Mouse (Mus musculus): ENCODE measurements around the gene Armh3. TPM values are rescaled to one million over a fixed set of nuclear protein-coding genes. Genes with fewer than 3 reads are reported as not detected.
A peak's percentile ranks its signal among the peaks of the same experiment; 100 is the strongest.

The Armh3 gene
- 9.0 and 17.0 TPM in 2 replicates for polyA plus RNA-seq (2014; fragmentation: Nextera tagmentation; extraction: Ambion mirVana)

GRCm38 (mm10) chr19:45997785-45998693 is at the start of gene Armh3:
TSS of gene Armh3 (minus strand) at chr19:45998488.
- no peaks in the 10 kb centered on the region for H3K27me3 ChIP-seq (ENCODE audit: control insufficient read depth, insufficient read depth, low read length)
- H3K4me1 ChIP-seq (ENCODE audit: control insufficient read depth, insufficient read depth, low read length): no peaks in the 10 kb centered on the region
- no peaks in the 10 kb centered on the region for H3K36me3 ChIP-seq (ENCODE audit: control insufficient read depth, insufficient read depth, low read length)
- H3K27ac ChIP-seq (ENCODE audit: low read depth, low read length): peak within 1 kb of the TSS; percentile 95
- H3K4me3 ChIP-seq (ENCODE audit: low read length): peak within 1 kb of the TSS; percentile 75
- under 1% methylated on average over 66 of the region's 76 CpGs for WGBS
- H3K9ac ChIP-seq (ENCODE audit: low read depth, low read length): peak within 1 kb of the TSS; percentile 89
- ATAC-seq (ENCODE audit: low FRiP score, low TSS enrichment): peak; percentile 96
- peaks cover 15% of the 10 kb centered on the region for H3K9me3 ChIP-seq (ENCODE audit: control insufficient read depth, low read length)
- H3K4me2 ChIP-seq (replicated peaks; ENCODE audit: low read depth, low read length): peak within 1 kb of the TSS; percentile 56

GRCm38 (mm10) chr19:46047426-46047825 is 49.1 kb upstream of the Armh3 start:
- no peak for ATAC-seq (ENCODE audit: low FRiP score, low TSS enrichment)

DNA sequence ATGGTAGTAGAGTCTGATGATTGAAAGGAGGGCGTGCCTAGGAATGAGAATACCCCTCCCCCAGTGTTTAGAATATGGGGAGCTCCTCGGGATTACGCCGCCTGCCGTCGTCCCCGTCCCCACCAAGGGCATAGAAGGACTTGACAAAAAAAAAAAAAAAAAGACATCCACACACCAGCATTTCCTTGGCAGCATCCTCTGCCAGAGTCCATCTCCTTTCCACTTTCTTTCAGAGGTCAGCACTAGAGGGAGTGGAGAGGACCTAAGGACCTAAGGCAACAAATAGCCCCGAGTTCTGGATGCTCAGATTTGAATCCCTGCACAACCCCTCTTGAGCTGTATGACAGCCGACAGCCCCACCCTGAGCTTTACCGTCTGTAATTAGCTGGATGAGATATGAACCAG is 48.3 kb upstream of the Armh3 start:
- WGBS: 5% methylated on average over 10 of the region's 10 CpGs
- H3K27ac ChIP-seq (ENCODE audit: low read depth, low read length): peak overlapping the region; percentile 92; the same call in 1 of the 2 replicates
- peaks cover 38% of the 10 kb centered on the region for H3K4me1 ChIP-seq (ENCODE audit: control insufficient read depth, insufficient read depth, low read length)
- H3K27me3 ChIP-seq (ENCODE audit: control insufficient read depth, insufficient read depth, low read length): no peaks in the 10 kb centered on the region
- no peak overlapping the region; the same call in 1 of the 2 replicates for H3K4me3 ChIP-seq (ENCODE audit: low read length)
- no peaks in the 10 kb centered on the region for H3K9me3 ChIP-seq (ENCODE audit: control insufficient read depth, low read length)
- no peak overlapping the region for H3K9ac ChIP-seq (ENCODE audit: low read depth, low read length)
- peak overlapping the region; percentile 75 for H3K4me2 ChIP-seq (replicated peaks; ENCODE audit: low read depth, low read length)
- no peaks in the 10 kb centered on the region for H3K36me3 ChIP-seq (ENCODE audit: control insufficient read depth, insufficient read depth, low read length)
- no peak for ATAC-seq (ENCODE audit: low FRiP score, low TSS enrichment)

More at GRCm38 (mm10) chr19:46047426-46047825, 49.1 kb upstream of the Armh3 start:
- H3K9me3 ChIP-seq (ENCODE audit: control insufficient read depth, low read length): no peaks in the 10 kb centered on the region
- WGBS: 66% methylated on average over 2 of the region's 2 CpGs
- no peak overlapping the region for H3K4me3 ChIP-seq (ENCODE audit: low read length)
- no peaks in the 10 kb centered on the region for H3K27me3 ChIP-seq (ENCODE audit: control insufficient read depth, insufficient read depth, low read length)
- no peak overlapping the region for H3K27ac ChIP-seq (ENCODE audit: low read depth, low read length)
- no peaks in the 10 kb centered on the region for H3K36me3 ChIP-seq (ENCODE audit: control insufficient read depth, insufficient read depth, low read length)
- peaks cover 30% of the 10 kb centered on the region for H3K4me1 ChIP-seq (ENCODE audit: control insufficient read depth, insufficient read depth, low read length)
- H3K4me2 ChIP-seq (replicated peaks; ENCODE audit: low read depth, low read length): no peak overlapping the region
- no peak overlapping the region for H3K9ac ChIP-seq (ENCODE audit: low read depth, low read length)

- peak overlapping the region; percentile 92 for H3K27ac ChIP-seq (ENCODE audit: low read depth, low read length)
- peak overlapping the region; percentile 94 for H3K9ac ChIP-seq (ENCODE audit: low read depth, low read length)
- 2% methylated on average over 7 of the region's 7 CpGs for WGBS
- H3K9me3 ChIP-seq (ENCODE audit: control insufficient read depth, low read length): no peaks in the 10 kb centered on the region
- ATAC-seq (ENCODE audit: low FRiP score, low TSS enrichment): peak; percentile 63
- peak overlapping the region; percentile 80 for H3K4me3 ChIP-seq (ENCODE audit: low read length)
- H3K27me3 ChIP-seq (ENCODE audit: control insufficient read depth, insufficient read depth, low read length): no peaks in the 10 kb centered on the region
- H3K4me1 ChIP-seq (ENCODE audit: control insufficient read depth, insufficient read depth, low read length): peaks cover 46% of the 10 kb centered on the region
- peak overlapping the region; percentile 75 for H3K4me2 ChIP-seq (replicated peaks; ENCODE audit: low read depth, low read length)
- H3K36me3 ChIP-seq (ENCODE audit: control insufficient read depth, insufficient read depth, low read length): no peaks in the 10 kb centered on the region
These were observed 47.5 kb upstream of the Armh3 start for GRCm38 (mm10) chr19:46045696-46046311.

DNA sequence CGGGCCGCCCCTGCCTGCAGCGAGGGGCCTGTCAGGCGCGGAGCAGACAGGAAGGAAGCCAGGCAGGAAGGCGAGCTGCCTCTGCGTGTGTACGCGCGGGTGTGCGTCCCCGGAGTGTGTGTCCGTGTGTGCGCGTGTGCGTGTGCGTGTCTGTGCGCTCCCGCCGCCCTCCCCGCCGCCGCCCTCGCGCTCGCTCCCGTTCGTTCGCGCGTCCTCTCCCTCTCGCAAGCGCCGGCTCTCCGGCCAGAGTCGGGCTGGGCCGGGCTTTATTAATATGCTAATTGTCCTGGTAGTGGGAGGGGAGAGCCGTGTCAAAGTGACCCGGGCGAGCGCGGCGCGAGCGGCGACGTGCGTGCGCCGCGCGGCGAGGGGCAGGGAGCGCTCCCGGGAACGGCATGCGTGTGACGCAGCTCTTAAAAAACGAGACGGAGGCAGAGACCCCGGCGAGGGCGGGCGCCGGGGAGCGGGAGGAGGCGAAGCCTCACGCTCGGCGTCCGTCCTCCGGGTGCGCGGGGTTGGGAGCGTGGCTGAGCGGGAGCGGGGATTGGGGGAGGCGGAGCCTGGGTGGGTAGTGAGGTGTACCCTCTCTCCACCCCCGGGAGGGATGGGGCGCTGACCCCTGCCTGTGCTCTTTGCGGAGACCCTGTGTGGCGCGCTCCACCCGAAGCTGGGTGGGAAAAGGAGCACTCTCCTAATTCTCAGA is 46.9 kb upstream of the Armh3 start, which contains the start of gene Ldb1:
Gene Ldb1 (minus strand): TSS at position 222 of the 703 bp plus-strand sequence.
- Histone ChIP-seq H3K4me3 (ENCODE audit: low read length) (peak within 1 kb of the TSS; percentile 80), H3K9me3 (ENCODE audit: control insufficient read depth, low read length) (no peaks in the 10 kb centered on the region), H3K4me2 (replicated peaks; ENCODE audit: low read depth, low read length) (peak within 1 kb of the TSS; percentile 75), H3K27me3 (ENCODE audit: control insufficient read depth, insufficient read depth, low read length) (no peaks in the 10 kb centered on the region), H3K9ac (ENCODE audit: low read depth, low read length) (peak within 1 kb of the TSS; percentile 94), H3K36me3 (ENCODE audit: control insufficient read depth, insufficient read depth, low read length) (no peaks in the 10 kb centered on the region), H3K4me1 (ENCODE audit: control insufficient read depth, insufficient read depth, low read length) (peaks cover 53% of the 10 kb centered on the region), H3K27ac (ENCODE audit: low read depth, low read length) (peak within 1 kb of the TSS; percentile 92)
- under 1% methylated on average over 81 of the region's 84 CpGs for WGBS
- ATAC-seq (ENCODE audit: low FRiP score, low TSS enrichment): peak; percentile 76

DNA sequence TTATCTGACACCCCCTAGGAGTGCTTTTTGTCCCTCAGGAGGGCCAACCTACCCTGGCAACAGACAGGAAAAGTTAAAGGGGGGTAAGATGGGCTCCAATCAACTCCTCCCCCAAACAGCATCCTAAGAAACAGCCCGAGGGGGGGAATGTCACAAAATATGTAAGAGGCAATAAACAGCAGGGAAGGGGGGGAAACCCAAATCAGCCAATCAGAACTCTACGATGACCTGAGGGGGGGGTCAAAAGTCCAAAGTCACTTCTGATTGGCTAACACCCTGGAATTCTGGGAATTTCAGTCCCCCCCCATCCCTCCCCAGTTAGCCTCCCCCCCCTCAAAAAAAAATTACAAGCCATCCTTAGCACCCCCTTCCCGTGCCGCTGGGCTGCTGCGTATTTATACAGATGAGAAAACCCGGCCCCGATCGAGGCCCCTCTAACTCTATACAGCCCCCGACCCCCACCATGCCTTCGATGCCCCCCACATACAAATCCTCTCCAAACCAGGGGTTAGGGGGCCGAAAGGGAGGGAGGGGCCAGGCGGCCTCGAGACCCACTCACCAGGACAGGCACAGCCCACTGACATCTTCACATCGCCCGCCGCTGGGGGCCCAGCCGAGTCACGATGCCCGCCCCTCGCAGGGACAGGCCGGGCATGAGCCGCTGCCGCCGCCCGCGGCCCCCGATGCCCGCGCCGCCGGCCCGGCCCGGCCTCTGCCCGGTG is 46.1 kb upstream of the Armh3 start, which contains the start of gene Pprc1:
Gene Pprc1 (plus strand): TSS at position 616 of the 722 bp plus-strand sequence.
- H3K4me3 ChIP-seq (ENCODE audit: low read length): peak within 1 kb of the TSS; percentile 80
- H3K9me3 ChIP-seq (ENCODE audit: control insufficient read depth, low read length): no peaks in the 10 kb centered on the region
- H3K27ac ChIP-seq (ENCODE audit: low read depth, low read length): peak within 1 kb of the TSS; percentile 92
- no peaks in the 10 kb centered on the region for H3K27me3 ChIP-seq (ENCODE audit: control insufficient read depth, insufficient read depth, low read length)
- H3K36me3 ChIP-seq (ENCODE audit: control insufficient read depth, insufficient read depth, low read length): no peaks in the 10 kb centered on the region
- peaks cover 56% of the 10 kb centered on the region for H3K4me1 ChIP-seq (ENCODE audit: control insufficient read depth, insufficient read depth, low read length)
- ATAC-seq (ENCODE audit: low FRiP score, low TSS enrichment): peak; percentile 2; the same call in 1 of the 2 replicates
- H3K9ac ChIP-seq (ENCODE audit: low read depth, low read length): peak within 1 kb of the TSS; percentile 94
- H3K4me2 ChIP-seq (replicated peaks; ENCODE audit: low read depth, low read length): peak within 1 kb of the TSS; percentile 75
- WGBS: 2% methylated on average over 28 of the region's 34 CpGs

DNA sequence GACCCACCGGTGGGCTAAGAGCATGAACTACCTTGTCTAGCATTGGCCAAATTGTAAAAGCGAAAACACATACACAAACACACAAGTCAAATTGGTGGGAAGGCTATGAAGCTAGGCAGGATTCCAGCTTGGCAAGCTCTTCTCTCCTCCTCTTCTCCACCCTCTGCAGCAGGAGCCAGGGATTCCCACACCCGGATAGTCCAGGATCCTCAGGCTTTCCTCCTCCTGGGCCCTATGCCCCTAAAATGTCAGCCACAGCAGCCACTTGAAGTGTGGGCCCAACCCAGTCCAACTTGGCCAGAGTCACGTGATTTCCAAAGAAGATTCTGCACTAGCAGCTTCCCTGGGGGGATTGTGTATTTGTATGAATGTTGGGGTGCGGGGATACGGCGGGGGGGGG is 45.1 kb upstream of the Armh3 start:
- H3K9me3 ChIP-seq (ENCODE audit: control insufficient read depth, low read length): no peaks in the 10 kb centered on the region
- no peaks in the 10 kb centered on the region for H3K36me3 ChIP-seq (ENCODE audit: control insufficient read depth, insufficient read depth, low read length)
- H3K27me3 ChIP-seq (ENCODE audit: control insufficient read depth, insufficient read depth, low read length): no peaks in the 10 kb centered on the region
- H3K4me3 ChIP-seq (ENCODE audit: low read length): peak overlapping the region; percentile 80
- ATAC-seq (ENCODE audit: low FRiP score, low TSS enrichment): no peak
- H3K9ac ChIP-seq (ENCODE audit: low read depth, low read length): peak overlapping the region; percentile 94; the same call in 1 of the 2 replicates
- H3K27ac ChIP-seq (ENCODE audit: low read depth, low read length): peak overlapping the region; percentile 93
- H3K4me1 ChIP-seq (ENCODE audit: control insufficient read depth, insufficient read depth, low read length): peaks cover 59% of the 10 kb centered on the region
- H3K4me2 ChIP-seq (replicated peaks; ENCODE audit: low read depth, low read length): peak overlapping the region; percentile 75
- WGBS: 68% methylated on average over 7 of the region's 7 CpGs

- H3K27ac ChIP-seq (ENCODE audit: low read depth, low read length): peak overlapping the region; percentile 93
- no peaks in the 10 kb centered on the region for H3K36me3 ChIP-seq (ENCODE audit: control insufficient read depth, insufficient read depth, low read length)
- no peaks in the 10 kb centered on the region for H3K9me3 ChIP-seq (ENCODE audit: control insufficient read depth, low read length)
- peak overlapping the region; percentile 30 for H3K4me3 ChIP-seq (ENCODE audit: low read length)
- peak overlapping the region; percentile 75 for H3K4me2 ChIP-seq (replicated peaks; ENCODE audit: low read depth, low read length)
- no peak for ATAC-seq (ENCODE audit: low FRiP score, low TSS enrichment)
- peak overlapping the region; percentile 62 for H3K9ac ChIP-seq (ENCODE audit: low read depth, low read length)
- WGBS: 6% methylated on average over 6 of the region's 6 CpGs
- H3K4me1 ChIP-seq (ENCODE audit: control insufficient read depth, insufficient read depth, low read length): peaks cover 67% of the 10 kb centered on the region
- no peaks in the 10 kb centered on the region for H3K27me3 ChIP-seq (ENCODE audit: control insufficient read depth, insufficient read depth, low read length)
These were observed 44.3 kb upstream of the Armh3 start for GRCm38 (mm10) chr19:46042476-46043011.
